Mouse (Mus musculus) frontal cortex, postnatal 36 days (tissue): Measurements from ENCODE around the gene Slc9a1.

ENCODE experiments used
- DNase-seq, 2 experiments: peaks; one replicate each; pipeline ENCODE4 v3.0.0; 2022; ENCODE audit warnings: low spot score in 2 of 2

Gene Slc9a1

DNA sequence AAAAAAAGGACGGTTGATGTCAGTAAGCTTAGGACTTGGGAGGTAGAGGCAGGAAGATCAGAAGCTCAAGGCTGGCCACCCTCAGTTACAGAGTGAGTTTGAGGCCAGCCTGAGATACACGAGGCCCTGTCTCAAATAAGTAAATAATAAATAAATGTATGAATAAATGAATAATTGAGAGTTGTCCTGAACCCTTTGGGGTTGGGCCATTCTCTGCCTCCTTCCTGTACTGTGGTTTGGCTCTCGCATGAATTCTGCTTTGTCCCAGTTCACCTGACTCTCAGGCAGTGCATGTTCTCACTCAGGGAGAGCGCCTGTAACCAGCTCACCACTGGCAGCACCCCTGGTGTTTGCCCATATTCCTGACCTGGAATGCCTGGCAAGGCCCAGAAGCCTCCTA lies 4.5 kb downstream of the Slc9a1 start:
- DNase-seq: no peak

- DNase-seq: no peak
These were observed 6.5 kb downstream of the Slc9a1 start for GRCm38 (mm10) chr4:133375812-133376577.

GRCm38 (mm10) chr4:133378236-133379045 lies 8.9 kb downstream of the Slc9a1 start:
- DNase-seq: no peak

GRCm38 (mm10) chr4:133379046-133379347 lies 9.5 kb downstream of the Slc9a1 start:
- no peak for DNase-seq

GRCm38 (mm10) chr4:133379861-133380260 lies 10.4 kb downstream of the Slc9a1 start:
- no peak for DNase-seq

DNA sequence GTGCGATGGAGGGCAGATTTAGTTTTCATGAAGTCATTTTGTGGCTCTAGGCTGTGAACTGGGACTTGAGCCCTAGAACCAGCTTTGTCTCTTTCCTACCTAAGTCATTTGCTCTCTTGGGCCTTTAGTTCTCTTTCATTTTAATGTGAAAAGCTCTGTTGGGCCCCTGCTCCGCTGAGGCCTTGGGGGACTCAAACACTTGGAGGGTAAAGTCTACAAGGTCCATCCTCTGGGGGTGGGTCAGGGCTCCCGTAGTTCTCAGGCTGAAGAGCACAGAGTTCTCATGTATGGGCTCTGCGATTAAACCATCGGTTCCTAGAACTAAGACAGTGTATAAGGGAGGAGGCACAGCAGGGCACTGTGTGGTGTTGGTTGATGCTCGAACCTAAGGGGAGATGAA lies 11.0 kb downstream of the Slc9a1 start:
- no peak for DNase-seq

DNA sequence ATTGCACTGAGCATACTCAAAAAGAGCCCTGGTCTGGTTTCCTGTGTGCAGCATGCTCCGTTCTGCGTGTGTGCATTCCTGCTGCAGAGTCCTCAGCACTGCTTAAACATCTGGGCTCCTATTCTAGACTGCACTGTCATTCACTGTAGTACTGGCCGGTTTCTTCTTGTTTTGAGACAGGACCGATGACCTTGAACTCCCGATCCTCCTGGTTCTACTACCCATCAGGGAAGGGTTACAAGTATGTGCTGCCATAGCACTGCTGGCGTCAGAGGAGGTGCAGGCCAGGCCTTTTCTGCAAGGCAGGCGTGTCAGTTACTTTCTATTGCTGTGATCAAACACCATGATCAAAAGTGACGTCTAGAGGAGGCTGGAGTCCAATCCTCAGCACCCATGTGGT lies 11.6 kb downstream of the Slc9a1 start:
- no peak for DNase-seq

- no peak for DNase-seq
These were observed 16.7 kb downstream of the Slc9a1 start for GRCm38 (mm10) chr4:133386061-133386797.

DNA sequence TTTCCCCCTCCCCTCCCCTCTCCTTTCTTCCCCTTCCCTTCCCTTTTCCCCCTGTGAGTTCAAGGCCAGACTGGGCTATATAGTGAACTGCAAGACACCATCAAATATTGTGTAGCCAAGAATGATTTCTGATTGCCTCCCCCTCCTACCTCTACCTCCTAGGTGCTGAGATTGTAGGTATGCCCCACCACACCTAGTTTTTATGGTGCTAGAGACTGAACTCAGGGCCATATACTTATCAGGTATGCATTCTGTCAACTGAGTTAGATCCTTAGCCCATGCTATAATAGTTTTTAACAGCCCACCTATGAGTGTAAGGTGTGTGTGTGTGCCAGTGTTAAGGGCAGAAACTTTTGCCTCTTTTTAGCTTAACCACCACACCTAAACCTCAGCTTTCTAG lies 17.5 kb downstream of the Slc9a1 start:
- DNase-seq: no peak

GRCm38 (mm10) chr4:133388781-133389552 lies 19.5 kb downstream of the Slc9a1 start:
- no peak for DNase-seq

GRCm38 (mm10) chr4:133390042-133390441 lies 20.5 kb downstream of the Slc9a1 start:
- no peak for DNase-seq

DNA sequence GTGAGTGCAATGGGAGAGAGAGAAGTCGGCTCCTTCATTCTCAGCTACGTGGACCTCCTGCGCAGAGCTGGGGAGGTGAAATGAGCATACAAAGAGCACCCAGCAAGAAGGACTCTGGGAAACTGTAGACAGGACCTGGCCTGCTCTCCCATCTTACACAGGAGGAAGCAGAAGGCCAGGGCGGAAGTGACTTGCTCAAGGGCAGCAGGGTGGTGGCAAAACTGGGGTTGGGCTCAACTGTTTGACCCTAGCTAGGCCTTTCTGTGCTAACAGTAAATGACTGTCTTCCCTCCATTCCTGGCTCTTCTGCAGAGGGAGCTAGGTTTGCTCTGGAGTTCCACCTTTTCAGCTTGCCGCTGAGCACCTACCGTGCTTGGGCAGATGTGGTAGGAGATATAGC lies 21.1 kb downstream of the Slc9a1 start:
- DNase-seq: no peak

DNA sequence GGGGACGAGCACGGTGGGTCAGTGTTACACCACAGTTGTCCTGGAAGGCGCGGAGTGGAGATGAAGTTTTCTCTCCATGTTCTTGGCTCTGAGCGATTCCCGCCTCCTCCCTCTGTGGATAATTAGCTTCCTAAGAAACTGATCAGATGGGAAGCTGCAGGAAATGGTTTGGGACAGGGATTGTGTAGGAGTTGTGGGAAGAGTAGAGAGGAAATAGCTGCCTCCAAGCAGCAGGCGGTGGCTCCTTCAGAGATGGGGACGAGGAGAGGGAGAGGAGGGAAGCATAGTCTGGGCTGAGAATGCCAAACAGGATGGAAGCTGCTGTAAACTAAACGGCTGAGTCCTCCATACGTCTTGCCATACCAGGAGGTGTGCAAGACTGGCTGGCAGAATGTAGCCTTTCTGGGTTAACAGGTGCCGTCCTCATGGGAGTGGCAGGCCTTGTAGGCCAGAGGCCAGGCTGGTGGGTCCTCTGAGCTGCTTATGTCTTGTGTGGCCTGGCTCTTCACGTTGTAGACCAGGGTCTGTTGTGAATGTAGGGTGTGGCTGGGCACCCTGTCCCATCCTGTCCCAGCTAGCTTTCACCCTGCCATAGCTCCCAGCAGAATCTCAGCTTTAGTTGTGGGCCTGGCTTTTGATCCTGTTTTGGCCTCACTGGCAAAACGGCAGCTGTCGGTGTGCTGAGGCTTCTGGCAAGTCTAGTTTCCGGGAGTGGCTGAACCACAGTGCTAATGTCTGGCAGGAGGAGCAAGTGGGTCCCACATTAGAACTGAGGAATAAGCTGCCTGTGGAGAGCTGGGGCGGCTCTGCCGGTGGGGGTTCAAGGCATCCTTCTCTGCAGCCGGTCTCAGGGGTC lies 21.9 kb downstream of the Slc9a1 start:
- DNase-seq: peak; percentile 60 to 61

DNA sequence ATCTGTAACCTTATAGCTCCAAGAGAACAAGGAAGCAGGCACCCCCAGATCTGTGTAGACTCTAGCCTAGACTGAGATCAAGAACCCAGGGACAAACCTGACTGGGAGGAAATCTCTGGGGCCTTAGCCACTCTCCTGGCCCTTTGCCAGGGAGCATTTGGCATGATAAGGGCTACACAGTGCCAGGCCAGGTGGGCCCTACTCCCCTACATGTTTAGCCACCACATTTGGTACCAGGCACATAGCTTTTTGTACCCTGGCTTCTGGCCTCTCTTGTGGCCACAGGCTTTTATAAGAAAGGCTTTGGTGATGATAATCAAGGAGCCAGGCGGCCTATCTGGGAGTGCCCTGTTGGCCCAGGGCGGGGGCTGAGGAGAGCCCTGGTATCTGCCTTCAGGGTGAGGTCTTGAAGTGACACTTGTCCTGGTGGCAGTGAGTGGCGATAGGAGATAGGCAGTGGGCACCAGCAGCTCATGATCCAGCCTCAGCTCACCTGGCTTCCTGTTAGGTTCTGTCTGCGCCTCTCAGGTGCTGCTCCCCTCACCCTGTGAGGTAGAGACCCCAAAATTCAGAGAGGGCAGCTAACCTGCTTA lies 25.6 kb downstream of the Slc9a1 start:
- no peak for DNase-seq

DNA sequence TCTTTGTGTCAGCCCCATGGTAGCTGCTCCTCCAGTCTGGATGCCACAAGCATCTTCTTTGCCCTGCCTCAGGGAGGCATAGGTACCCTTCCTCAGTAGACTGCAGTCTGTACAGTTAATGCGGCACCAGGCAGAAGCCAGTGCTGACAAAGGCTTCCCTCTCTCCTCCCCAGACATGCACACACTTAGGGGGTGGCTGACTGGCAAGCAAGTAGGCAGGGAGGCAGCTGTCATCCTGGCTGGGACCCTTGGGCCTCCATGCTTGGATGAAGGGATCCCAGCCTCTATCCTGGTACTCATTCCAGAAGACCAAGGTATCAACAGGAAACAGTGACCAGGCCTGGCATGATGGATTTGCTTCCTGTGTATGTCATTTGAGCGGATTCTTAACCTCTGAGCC lies 26.6 kb downstream of the Slc9a1 start:
- DNase-seq: no peak

GRCm38 (mm10) chr4:133397299-133397698 lies 27.8 kb downstream of the Slc9a1 start:
- DNase-seq: no peak

- no peak for DNase-seq
These were observed 28.5 kb downstream of the Slc9a1 start for GRCm38 (mm10) chr4:133397961-133398360.

- no peak for DNase-seq
These were observed 29.1 kb downstream of the Slc9a1 start for GRCm38 (mm10) chr4:133398619-133399018.

DNA sequence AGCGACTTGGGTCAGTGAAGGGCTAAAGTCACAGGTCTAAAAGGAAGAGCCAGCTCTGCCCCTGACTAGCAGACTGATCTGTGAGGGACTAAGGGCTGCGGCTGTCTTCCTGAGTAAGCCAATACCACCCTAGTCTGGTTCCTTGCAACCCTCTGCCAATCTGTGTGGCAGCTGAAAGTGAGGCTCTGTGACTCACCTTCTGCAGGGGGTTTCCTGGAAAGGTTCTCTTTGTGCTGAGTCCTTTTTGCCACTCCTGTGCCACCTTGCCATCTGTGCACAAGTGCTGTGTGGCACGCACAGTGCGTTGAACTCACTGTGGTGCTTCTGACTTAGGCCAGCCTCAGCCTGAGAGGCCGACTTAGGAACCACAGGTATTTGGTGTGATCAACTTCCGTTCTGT lies 30.0 kb downstream of the Slc9a1 start:
- no peak for DNase-seq

DNA sequence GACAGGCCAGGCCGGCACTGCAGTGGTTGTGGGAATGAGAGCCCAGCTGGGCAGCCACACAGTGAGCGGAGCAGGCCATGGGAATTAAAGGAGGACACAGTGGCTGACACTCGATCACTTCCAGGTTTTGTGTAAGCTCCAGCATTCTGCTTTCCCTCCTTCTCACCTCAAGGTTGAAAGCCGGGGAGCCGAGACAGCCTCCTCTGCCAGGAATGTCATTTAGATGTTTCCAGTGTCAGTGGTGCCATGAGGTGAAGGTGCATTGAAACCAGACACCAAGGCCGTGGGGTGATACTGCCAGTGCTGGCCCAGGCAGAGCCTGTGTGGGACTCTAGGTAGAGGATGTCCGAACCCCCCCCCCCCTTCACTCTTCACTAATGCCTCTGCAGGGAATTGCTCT lies 30.6 kb downstream of the Slc9a1 start:
- DNase-seq: no peak

DNA sequence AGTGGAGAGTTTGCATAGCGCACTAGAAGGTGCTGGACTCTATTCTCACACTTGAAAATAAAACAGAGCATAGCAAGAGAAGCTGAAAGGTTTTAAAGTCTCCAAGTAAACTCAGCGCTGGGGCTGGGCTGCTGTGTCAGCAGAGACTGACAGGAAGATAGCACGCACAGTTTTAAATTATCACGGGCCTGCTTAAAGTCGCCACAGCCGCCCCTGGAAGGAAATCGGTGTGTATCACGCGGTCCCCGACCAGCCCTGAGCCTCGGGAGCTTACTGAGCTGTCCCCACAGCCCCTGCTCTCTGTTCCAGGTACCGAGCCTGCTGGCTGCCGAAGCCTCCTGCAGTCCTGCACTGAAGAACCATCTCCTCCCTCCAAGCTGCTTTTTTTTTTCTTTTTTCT lies 32.5 kb downstream of the Slc9a1 start:
- no peak for DNase-seq
